Mouse (Mus musculus) stomach, embryonic 15.5 days (tissue): ENCODE data around the gene Mast3. TPM values are rescaled to one million over a fixed set of nuclear protein-coding genes. Genes with fewer than 3 reads are reported as not detected.

Experiments used
- ATAC-seq: fragments of 200-750 bp; cut with Nextera tagmentation; 2 replicates; pipeline ENCODE4 v1.8.0; 2017; ENCODE audit warnings: low read depth, moderate number of reproducible peaks, moderate TSS enrichment; ENCODE audit not compliant: insufficient read depth, low FRiP score
- H3K27ac ChIP-seq: fragments of 300-500 bp; sonication (generic); 2 replicates; pipeline ENCODE4 v1.5.1; 2015; ENCODE audit warnings: mild to moderate bottlenecking, inconsistent platforms
- H3K27me3 ChIP-seq: fragments of 300-500 bp; sonication (generic); replicated peaks from 2 replicates; pipeline ENCODE4 v1.6.1; 2015; ENCODE audit warnings: inconsistent platforms
- H3K36me3 ChIP-seq: fragments of 300-500 bp; sonication (generic); 2 replicates; pipeline ENCODE4 v1.6.1; 2015; ENCODE audit warnings: inconsistent platforms
- H3K4me1 ChIP-seq: fragments of 300-500 bp; sonication (generic); 2 replicates; pipeline ENCODE4 v1.6.1; 2015; ENCODE audit warnings: inconsistent platforms
- H3K4me2 ChIP-seq: fragments of 300-500 bp; sonication (generic); 2 replicates; pipeline ENCODE4 v1.6.1; 2015; ENCODE audit warnings: mild to moderate bottlenecking, inconsistent platforms
- H3K4me3 ChIP-seq: fragments of 300-500 bp; sonication (generic); replicated peaks from 2 replicates; pipeline ENCODE4 v1.5.1; 2015; ENCODE audit warnings: inconsistent platforms
- H3K9ac ChIP-seq: fragments of 300-500 bp; sonication (generic); 2 replicates; pipeline ENCODE4 v1.6.1; 2015; ENCODE audit warnings: inconsistent platforms
- H3K9me3 ChIP-seq: fragments of 300-500 bp; sonication (generic); 2 replicates; pipeline ENCODE4 v1.6.1; 2016; ENCODE audit warnings: inconsistent platforms
- WGBS: fragments of 180-500 bp; shearing (Covaris S2); methylation state at CpG from one replicate; pipeline ENCODE4 v1.1.7; 2015; 5-methylcytosine and 5-hydroxymethylcytosine counted together
- polyA plus RNA-seq: library from polyadenylated mRNA; unstranded; fragments of >200 nt; fragmentation: Nextera tagmentation; extraction: Ambion mirVana; gene quantifications from 2 replicates; pipeline ENCODE4 v1.2.1, GENCODE M21; 2015

Mast3 gene
- polyA plus RNA-seq: 13.3 and 16.5 TPM in 2 replicates

- WGBS: 1% methylated on average over 45 of the region's 45 CpGs
- Histone ChIP-seq H3K4me1 (peaks cover 15% of the 10 kb centered on the region), H3K9ac (no peak within 1 kb of the TSS), H3K27me3 (peaks cover 15% of the 10 kb centered on the region), H3K27ac (no peak within 1 kb of the TSS), H3K4me3 (peak within 1 kb of the TSS; percentile 44), H3K4me2 (peak within 1 kb of the TSS; percentile 81), H3K36me3 (no peaks in the 10 kb centered on the region), H3K9me3 (no peaks in the 10 kb centered on the region)
- ATAC-seq: peak; percentile 88
These were observed at the start of gene Mast3 for GRCm38 (mm10) chr8:70804481-70805206. TSS of gene Mast3 (minus strand) at chr8:70805054.

DNA sequence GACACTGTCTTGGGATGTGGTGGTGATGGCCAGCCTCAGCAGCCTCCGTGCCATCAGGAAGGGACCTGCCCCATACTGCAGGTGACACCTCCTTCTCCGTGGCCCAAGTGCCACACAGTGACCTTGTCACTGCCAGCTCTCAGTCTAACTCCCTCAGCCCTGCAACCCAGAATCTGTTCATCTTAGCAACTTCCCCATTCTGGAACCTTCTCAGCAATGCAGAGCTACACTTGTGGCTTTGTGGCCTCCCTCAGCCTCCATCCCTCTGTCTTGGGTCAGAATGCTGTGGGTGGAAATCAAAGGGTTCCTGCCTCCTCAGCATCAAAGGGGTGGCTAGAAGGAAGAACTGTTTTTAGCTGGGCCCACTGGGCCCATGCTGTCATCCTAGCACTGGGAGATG, 49.0 kb upstream of the Mast3 start:
- Histone ChIP-seq H3K27me3 (no peaks in the 10 kb centered on the region), H3K36me3 (no peaks in the 10 kb centered on the region), H3K27ac (no peak overlapping the region), H3K9ac (no peak overlapping the region), H3K9me3 (no peaks in the 10 kb centered on the region), H3K4me1 (peaks cover 13% of the 10 kb centered on the region), H3K4me2 (no peak overlapping the region), H3K4me3 (no peak overlapping the region)
- 70% methylated on average over 2 of the region's 2 CpGs for WGBS
- ATAC-seq: no peak

DNA sequence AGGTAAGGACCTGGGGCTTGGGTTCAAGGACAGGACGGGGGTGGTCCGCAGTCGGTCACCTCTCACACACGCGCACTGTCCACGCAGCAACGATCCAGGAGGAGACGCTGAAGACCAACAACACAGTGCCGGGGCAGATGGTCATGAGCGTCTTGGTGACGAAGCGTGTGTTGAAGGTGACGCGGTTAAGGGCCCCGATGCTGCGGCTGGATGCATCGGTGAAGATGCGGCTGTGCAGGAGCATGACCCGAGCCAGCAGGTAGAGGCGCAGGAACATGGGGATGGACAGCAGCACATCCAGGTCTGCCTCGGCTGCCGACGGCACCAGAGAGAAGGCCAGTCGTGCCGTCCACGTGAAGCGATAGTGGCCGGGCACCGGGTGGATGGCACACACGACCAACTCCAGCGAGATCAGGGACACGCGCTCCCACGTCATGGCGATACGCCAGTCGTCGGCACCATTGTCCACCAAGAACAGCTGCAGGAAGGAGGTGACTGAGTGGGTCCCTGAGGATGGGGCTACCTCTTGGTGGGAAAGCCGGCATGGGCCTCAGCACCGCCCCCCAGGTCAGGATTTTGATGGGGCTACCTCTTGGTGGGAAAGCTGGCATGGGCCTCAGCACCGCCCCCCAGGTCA, 47.9 kb upstream of the Mast3 start:
- H3K4me2 ChIP-seq: no peak overlapping the region
- WGBS: 88% methylated on average over 41 of the region's 41 CpGs
- H3K27me3 ChIP-seq: no peaks in the 10 kb centered on the region
- no peak for ATAC-seq
- no peak overlapping the region for H3K4me3 ChIP-seq
- H3K9ac ChIP-seq: no peak overlapping the region
- H3K27ac ChIP-seq: no peak overlapping the region
- H3K9me3 ChIP-seq: no peaks in the 10 kb centered on the region
- H3K36me3 ChIP-seq: no peaks in the 10 kb centered on the region
- H3K4me1 ChIP-seq: peaks cover 12% of the 10 kb centered on the region

- no peak overlapping the region for H3K4me3 ChIP-seq
- no peak for ATAC-seq
- no peak overlapping the region for H3K9ac ChIP-seq
These were observed 47.0 kb upstream of the Mast3 start for GRCm38 (mm10) chr8:70851837-70852236.

DNA sequence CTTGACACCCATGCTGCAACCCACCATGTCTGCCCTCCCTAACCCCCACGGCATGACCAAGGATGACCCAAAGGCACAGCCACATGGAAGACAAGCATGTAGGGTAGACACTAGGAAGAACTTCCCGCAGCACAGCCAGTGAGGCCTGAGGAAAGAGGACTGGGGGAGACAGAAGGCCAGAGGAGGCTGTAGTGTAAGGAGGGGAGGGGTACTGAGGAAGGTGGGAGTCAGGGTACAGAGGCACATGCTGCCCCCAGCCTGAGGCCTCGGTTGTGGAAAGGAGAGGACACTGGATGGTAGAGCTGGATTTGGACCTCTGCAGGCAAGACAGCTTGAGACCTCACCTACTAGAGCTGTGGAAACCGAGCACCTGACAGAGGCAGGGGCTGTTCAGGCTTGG, 46.1 kb upstream of the Mast3 start:
- Histone ChIP-seq H3K9ac (no peak overlapping the region), H3K27ac (no peak overlapping the region), H3K27me3 (no peaks in the 10 kb centered on the region), H3K4me1 (no peaks in the 10 kb centered on the region), H3K4me2 (no peak overlapping the region), H3K4me3 (no peak overlapping the region), H3K9me3 (no peaks in the 10 kb centered on the region), H3K36me3 (no peaks in the 10 kb centered on the region)
- 78% methylated on average over 4 of the region's 4 CpGs for WGBS
- no peak for ATAC-seq

More at GRCm38 (mm10) chr8:70851837-70852236, 47.0 kb upstream of the Mast3 start:
- no peak overlapping the region for H3K27ac ChIP-seq
- WGBS: 43% methylated on average over 6 of the region's 6 CpGs
- H3K9me3 ChIP-seq: no peaks in the 10 kb centered on the region
- no peaks in the 10 kb centered on the region for H3K27me3 ChIP-seq
- no peaks in the 10 kb centered on the region for H3K36me3 ChIP-seq
- peaks cover 6% of the 10 kb centered on the region; the same call in 1 of the 2 replicates for H3K4me1 ChIP-seq
- no peak overlapping the region for H3K4me2 ChIP-seq

DNA sequence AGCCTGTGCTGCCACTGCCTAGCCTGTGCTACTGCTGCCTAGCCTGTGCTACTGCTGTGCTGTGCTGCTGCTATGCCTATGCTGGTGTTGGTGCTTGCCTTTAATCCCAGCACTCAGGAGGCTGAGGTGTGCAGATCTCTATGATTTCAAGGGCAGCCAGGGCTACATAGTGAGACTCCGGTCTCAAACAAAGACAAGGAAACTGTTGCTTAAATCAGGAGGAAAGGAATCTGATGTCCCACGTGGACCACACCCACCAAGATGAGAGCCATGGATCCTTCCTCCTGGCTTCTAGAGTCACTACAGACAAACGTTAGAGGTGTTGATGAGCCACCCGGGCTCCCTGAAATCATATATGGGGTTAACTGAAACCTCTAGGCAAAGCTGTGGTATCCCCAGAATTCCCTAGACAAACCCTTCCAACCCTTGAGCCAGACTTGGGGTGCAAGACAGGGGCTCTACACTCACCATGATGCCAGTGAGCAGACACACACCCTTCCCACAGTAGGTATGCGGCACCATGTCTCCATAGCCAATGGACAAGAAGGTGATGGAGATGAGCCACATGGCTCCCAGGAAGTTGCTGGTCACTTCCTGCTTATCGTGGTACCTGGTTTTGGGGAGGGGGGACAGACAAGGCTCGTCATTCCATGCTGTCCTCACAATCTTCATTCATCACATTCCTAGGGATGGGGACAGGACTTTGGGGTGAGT, 45.4 kb upstream of the Mast3 start:
- Histone ChIP-seq H3K9me3 (no peaks in the 10 kb centered on the region), H3K4me3 (no peak overlapping the region), H3K36me3 (no peaks in the 10 kb centered on the region), H3K4me2 (no peak overlapping the region), H3K27ac (no peak overlapping the region), H3K4me1 (no peaks in the 10 kb centered on the region), H3K27me3 (no peaks in the 10 kb centered on the region), H3K9ac (no peak overlapping the region)
- WGBS: 69% methylated on average over 7 of the region's 7 CpGs
- no peak for ATAC-seq

DNA sequence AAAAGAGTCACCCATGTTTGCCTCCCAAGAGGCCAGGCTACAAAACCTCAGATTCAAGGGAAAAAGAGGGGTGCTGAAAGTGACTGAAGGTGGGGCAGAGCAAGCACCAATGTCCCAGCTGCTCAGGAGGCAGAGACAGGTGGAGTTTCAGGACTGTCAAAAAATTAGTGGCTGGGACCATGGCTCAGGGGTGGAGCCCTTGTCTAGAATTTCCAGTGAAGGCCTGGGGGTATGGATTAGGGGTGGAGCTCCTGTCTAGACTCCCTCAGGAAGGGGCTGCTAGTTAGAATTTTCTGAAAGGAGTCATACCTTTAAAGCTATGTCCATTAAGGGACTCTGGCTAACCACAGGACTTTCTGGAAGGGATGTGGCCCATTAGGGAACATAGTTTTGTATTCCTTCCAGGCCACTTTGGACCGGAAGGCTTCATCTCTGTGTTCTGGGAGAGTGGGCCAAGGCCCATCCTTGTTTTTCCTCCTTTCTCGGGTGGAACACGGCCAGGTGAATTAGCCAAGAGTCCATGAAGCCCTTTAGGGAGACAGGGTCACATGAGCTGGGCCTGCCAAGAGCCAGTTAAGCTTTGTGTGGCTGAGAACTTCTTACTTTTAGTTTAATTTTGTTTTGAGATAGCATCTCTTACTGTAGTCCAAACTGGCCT, 44.6 kb upstream of the Mast3 start:
- Histone ChIP-seq H3K27ac (no peak overlapping the region), H3K4me2 (no peak overlapping the region), H3K36me3 (no peaks in the 10 kb centered on the region), H3K27me3 (no peaks in the 10 kb centered on the region), H3K9me3 (no peaks in the 10 kb centered on the region), H3K9ac (no peak overlapping the region), H3K4me3 (no peak overlapping the region), H3K4me1 (no peaks in the 10 kb centered on the region)
- ATAC-seq: no peak
- 79% methylated on average over 3 of the region's 3 CpGs for WGBS

DNA sequence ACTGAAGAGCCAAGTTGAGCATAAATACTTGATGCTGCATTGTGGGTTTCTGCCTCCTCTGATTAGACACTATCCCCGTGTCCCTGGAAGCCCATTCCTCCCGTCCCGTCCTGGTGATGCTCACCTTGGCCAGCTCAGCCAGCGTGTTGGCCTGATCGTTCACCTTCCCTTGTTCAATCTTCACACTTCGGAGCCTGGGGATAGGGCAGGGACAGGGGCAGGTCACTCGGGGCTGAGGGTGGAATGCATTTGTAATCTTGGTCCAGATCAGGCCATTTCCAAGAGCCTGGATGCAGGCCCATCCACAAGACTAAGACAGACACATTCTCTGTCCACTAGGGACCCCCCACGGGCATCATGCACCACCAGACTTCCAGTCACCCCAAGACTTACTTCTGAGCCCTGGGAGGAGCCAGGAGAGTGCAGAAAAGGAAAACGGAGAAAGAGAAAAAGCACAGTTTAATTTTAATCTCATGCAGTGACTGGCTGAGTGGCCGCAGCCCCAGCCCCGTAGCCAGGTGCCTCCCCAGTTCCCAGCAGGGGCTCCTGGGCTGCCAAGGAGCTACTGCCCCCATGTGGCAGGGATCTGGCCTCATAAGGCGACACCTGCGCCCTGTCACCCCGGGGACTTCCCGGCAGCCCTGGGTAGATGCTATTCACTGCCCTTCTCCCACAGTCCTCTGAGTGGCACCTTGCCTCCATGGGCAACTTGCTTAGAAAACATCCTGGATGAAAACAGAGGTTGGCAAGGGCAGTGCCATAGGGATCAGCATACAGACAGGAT, 41.7 kb upstream of the Mast3 start:
- no peaks in the 10 kb centered on the region for H3K9me3 ChIP-seq
- WGBS: 54% methylated on average over 15 of the region's 15 CpGs
- H3K27me3 ChIP-seq: no peaks in the 10 kb centered on the region
- H3K9ac ChIP-seq: no peak overlapping the region
- no peak overlapping the region for H3K4me2 ChIP-seq
- no peak overlapping the region for H3K27ac ChIP-seq
- no peak overlapping the region for H3K4me3 ChIP-seq
- H3K4me1 ChIP-seq: 0 out of 2 replicates have a peak, but pooled peaks cover 2% of the 10 kb centered on the region
- H3K36me3 ChIP-seq: no peaks in the 10 kb centered on the region
- no peak for ATAC-seq

GRCm38 (mm10) chr8:70845108-70845507, 40.3 kb upstream of the Mast3 start:
- ATAC-seq: no peak
- Histone ChIP-seq H3K9me3 (no peaks in the 10 kb centered on the region), H3K27ac (no peak overlapping the region), H3K27me3 (no peaks in the 10 kb centered on the region), H3K4me2 (no peak overlapping the region), H3K36me3 (no peaks in the 10 kb centered on the region), H3K4me3 (no peak overlapping the region), H3K9ac (no peak overlapping the region), H3K4me1 (peaks cover 12% of the 10 kb centered on the region)
- 46% methylated on average over 5 of the region's 5 CpGs for WGBS

DNA sequence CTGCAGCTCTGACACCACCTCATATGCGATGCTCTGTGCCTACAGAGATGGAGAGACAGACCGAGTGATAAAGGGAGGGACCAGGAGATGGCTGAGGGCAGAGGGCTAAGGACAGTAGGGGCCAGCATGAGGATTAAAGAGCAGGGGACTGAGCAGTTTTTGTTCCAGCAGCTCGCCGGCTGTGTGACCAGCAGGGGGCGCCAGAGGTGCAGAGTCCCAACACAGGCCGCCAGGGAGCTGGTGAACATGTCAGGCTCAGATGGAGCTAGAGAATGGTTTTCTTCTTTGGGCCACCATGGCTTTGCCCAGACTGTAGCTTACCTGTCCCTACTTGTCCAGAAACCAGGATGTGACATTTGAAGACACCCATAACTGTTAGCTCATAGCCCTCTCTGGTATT, 39.7 kb upstream of the Mast3 start:
- Histone ChIP-seq H3K27ac (no peak overlapping the region), H3K4me3 (no peak overlapping the region), H3K27me3 (no peaks in the 10 kb centered on the region), H3K36me3 (no peaks in the 10 kb centered on the region), H3K4me1 (peaks cover 14% of the 10 kb centered on the region), H3K9ac (no peak overlapping the region), H3K4me2 (no peak overlapping the region), H3K9me3 (no peaks in the 10 kb centered on the region)
- WGBS: 2% methylated on average over 6 of the region's 6 CpGs
- no peak for ATAC-seq

- no peaks in the 10 kb centered on the region for H3K27me3 ChIP-seq
- no peaks in the 10 kb centered on the region for H3K9me3 ChIP-seq
- H3K9ac ChIP-seq: no peak overlapping the region
- no peak for ATAC-seq
- H3K4me2 ChIP-seq: no peak overlapping the region
- H3K27ac ChIP-seq: 0 out of 2 replicates have a peak overlapping the region, but pooled peaks have one; percentile 31
- H3K36me3 ChIP-seq: no peaks in the 10 kb centered on the region
- no peak overlapping the region for H3K4me3 ChIP-seq
- H3K4me1 ChIP-seq: peaks cover 14% of the 10 kb centered on the region
- WGBS: 85% methylated on average over 8 of the region's 8 CpGs
These were observed 39.1 kb upstream of the Mast3 start for GRCm38 (mm10) chr8:70843941-70844340.
